Mouse (Mus musculus): ENCODE measurements around the gene Clic5.

The Clic5 gene

DNA sequence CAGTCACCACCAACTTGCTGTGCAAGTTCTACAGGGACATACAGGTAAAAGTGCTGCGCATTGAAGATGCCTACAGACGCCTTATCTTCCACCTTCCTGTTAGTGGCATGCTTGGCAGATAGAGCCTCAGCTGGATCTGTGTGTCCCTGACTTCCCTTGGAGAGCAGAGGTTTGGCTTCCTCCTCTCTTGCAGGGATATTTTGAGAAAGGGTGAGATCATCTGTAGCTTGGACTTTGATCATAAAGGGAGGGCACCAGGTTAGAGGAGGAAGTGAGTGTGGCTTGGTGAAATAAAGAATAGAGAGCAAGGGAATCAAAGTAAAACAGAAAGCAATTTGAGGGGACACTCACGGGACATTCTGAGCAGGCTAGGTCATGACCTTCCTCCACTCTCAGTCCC is 4.6 kb downstream of the Clic5 start:
- no peak for DNase-seq (ENCODE audit: low spot score in 2 of 2)

DNA sequence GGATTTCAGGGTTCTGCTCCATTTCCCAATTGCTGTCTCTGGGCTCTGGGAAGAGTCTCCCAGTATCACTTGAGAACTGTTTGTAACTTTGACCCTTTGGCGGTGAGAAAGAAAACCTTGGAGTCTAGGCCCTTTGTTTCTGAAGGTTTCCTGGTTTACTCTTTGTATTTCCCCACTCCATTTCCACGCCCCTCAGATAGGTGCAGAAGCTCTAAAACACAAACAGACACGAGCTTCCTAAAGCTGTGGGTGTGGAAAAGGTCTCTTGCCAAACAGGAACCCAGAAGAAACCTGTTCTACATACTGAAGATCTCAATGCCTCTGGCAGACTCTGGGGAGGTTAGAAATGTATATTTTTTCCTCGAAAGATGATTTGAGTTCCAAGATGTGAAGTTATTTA is 10.8 kb downstream of the Clic5 start:
- no peak for DNase-seq (ENCODE audit: low spot score in 2 of 2)

DNA sequence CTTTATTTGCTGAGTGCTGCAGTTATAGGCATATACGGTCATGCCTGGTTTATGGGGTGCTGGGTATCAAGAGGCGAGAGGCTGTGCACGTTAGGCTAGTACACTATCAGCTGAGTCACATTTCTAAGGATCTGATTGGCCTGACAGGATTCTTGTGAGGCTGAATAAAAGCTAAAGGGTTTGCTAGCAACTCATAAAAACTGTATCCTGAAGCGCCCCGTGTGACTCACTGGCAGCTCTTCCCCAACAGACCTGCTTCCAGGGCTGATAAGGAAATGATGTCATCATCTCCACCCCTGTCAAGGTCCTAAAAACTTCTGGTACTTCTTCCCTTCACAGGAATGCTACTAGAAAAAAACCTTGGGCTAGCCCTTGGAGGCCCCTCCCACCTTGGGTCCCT is 14.6 kb downstream of the Clic5 start:
- no peak for DNase-seq (ENCODE audit: low spot score in 2 of 2)

GRCm38 (mm10) chr17:44204787-44205186 is 16.4 kb downstream of the Clic5 start:
- no peak for DNase-seq (ENCODE audit: low spot score in 2 of 2)

DNA sequence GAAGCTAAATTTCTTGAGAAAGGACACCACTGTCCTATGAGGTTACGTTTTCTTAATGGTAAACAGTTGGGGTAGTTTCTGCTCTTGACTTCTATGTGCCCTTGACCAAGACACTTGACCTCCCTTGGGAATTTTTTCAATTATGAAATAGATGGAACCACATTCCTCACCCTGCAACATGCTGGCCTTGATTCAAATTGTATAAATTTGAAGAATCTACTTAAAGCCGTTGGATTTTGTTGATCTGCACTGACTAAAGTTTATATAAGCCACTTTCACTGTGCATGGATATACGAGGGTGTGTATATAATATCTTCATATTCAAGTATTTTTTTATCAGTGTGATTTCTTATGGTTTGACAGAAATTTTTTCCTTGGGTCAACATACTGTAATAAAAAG is 17.2 kb downstream of the Clic5 start:
- DNase-seq (ENCODE audit: low spot score in 2 of 2): no peak

DNA sequence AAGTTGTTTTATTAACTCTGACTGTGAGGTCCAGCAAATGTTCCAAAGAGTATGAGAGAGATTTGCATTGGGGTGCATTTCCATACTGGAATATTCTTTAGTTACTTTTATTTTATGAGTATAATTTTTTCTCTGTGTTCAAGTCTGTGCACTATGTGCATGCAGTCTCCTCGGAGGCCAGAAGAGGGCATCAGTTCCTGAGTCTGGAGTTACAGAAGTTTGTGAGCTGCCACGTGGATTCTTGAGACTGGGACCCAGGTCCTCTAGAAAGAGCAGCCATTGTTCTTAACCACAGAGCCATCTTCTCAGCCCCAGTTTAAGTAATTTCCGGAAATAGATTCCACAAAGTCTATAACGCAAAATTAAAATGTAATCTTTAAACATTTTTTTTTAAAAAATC is 20.5 kb downstream of the Clic5 start:
- DNase-seq (ENCODE audit: low spot score in 2 of 2): no peak

GRCm38 (mm10) chr17:44212960-44213619 is 24.7 kb downstream of the Clic5 start:
- no peak for DNase-seq (ENCODE audit: low spot score in 2 of 2)

DNA sequence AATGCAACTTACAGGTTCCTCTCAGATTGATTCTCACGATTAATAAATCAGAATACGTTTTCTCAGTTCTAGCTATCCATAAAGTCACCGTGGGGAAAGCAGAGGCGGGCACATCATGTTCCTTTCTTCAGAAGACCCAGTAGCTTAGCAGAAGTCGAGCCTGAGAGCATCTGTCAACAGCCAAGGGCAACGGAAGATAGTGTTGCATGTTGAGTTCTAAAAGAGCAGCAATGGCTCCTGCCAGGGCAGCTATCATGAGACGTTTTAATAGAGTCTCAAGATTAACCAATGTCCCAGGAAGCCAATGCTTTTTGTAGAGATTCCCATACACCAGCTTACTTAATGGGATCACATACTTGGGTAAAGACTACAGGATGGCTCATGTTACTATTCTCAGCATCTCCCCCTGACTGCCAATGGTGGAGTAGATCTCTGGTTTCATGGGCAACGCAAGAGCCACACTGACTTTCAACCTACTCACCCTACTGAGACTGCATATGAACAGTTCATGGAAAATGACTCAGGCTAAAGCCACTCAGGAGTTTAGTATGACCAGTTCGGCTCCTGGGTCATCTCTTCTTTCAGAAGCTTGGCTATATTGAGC is 26.9 kb downstream of the Clic5 start:
- DNase-seq (ENCODE audit: low spot score in 2 of 2): no peak

DNA sequence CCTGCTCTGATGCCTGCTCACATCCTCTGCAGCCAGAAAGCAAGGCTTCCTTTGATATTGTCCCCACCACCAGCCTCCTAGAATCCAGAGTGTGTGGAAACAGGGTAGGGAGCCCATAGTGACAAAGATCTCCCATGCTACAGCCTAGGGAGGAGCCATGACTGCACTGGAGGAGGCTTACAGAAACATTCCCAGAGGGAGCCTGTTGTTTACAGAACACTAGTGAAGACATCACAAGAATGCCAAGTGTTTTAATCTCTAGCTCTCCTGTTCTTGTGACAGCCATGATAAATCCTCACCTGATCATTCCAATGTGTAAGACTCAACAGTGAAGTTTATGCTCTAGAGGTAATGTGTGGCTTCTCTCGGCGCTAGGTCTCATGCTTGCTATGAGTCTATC is 28.8 kb downstream of the Clic5 start:
- no peak for DNase-seq (ENCODE audit: low spot score in 2 of 2)

DNA sequence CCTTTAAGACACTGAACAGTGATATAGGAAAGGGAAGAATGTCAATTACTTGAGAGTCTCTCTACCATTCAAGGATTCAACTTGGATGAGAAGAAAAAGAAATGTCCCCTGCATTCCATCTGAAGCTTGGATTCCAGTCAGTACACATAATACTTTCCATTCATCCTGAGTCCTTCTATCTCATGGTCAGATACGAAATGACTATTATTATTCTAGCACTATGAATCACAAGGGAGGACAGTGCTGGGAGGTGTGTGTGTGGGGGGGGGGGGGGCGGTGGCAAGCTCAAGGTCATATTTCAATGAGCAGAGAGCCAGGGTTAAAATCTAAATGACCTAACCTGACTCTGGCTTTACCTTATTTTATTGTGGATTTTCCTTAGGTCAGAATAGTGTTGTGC is 31.6 kb downstream of the Clic5 start:
- DNase-seq (ENCODE audit: low spot score in 2 of 2): no peak

- DNase-seq (ENCODE audit: low spot score in 2 of 2): no peak
Measured at GRCm38 (mm10) chr17:44228428-44228827, 40.0 kb downstream of the Clic5 start.

GRCm38 (mm10) chr17:44230083-44230482 is 41.7 kb downstream of the Clic5 start:
- DNase-seq (ENCODE audit: low spot score in 2 of 2): no peak

GRCm38 (mm10) chr17:44239030-44239721 is 50.8 kb downstream of the Clic5 start:
- no peak for DNase-seq (ENCODE audit: low spot score in 2 of 2)

DNA sequence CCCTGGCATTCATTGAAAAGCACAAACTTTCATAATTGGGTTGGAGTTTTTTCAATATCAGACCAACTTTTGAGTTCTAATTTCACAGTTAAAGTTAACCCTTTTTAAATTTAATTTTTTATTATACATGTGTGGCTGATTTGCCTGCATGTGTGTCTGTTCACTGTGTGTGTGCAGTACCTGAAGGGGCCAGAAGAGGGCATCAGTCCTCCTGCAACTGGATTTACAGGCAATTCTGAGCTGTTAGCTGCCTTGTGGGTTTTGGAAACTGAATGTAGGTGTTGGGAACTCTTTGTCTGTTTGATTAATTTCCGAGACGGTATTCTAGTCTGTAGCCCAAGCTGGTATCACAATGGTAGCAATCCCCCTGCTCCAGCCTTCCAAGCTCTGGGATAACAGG is 52.4 kb downstream of the Clic5 start:
- no peak for DNase-seq (ENCODE audit: low spot score in 2 of 2)

DNA sequence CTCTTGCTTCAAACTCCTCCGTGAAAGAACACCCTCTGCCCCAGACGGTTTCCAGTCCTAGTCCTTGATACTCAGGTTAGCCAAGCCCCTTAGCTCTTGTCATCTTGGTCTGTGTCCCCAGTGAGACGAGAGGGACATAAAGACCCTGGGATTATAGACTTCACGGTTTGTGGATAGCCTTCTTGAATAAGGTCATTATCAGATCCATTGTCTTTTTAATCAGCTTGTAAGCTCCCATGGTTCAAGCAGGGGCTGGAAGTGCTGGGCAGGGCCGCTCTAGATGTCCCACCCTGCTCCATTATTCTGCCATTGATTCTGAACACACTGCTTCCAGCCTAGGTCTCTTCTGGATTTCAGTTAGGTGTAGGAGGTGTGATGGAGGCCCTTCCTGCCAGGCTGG is 55.7 kb downstream of the Clic5 start:
- no peak for DNase-seq (ENCODE audit: low spot score in 2 of 2)

- DNase-seq (ENCODE audit: low spot score in 2 of 2): no peak
Measured at GRCm38 (mm10) chr17:44244625-44245024, 56.2 kb downstream of the Clic5 start.

GRCm38 (mm10) chr17:44246153-44246700 is 57.8 kb downstream of the Clic5 start:
- no peak for DNase-seq (ENCODE audit: low spot score in 2 of 2)

DNA sequence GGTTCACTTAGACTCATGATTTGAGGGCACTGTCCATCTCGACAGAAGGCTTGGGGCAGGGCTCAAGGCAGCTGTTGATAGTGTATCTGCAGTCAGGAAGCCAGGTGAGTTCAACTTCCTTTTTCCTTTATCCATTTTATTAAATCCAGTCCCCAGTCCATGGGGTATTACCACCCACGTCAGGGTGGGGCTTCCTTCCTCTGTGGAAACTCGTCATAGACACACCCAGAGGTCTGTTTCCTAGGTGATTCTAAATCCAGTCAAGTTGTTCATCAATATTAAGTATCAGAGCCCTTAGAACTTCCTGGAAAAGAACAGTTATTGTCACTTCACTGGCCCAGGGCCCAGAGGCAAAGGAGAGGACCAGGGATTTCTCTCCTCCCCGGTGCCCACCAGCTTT is 61.2 kb downstream of the Clic5 start:
- no peak for DNase-seq (ENCODE audit: low spot score in 2 of 2)

DNA sequence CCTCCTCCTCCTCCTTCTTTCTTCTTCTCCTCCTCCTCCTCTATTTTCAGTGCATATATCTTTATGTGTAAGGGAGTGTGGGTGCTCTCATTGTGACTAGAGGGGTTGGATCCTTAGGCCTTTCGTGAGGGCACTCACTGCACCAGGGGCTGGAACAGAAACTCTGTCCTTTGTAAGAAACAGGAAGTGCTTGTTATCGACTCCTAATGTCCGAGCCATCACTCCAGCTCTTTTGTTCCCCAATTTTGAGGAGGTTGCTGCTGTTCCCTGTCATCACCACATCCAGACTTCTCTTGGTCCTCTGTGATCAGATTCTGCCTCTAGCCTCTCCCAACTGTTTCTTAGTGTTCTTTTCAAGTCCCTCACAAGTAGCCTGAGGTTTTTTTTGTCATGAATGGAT is 64.3 kb downstream of the Clic5 start:
- no peak for DNase-seq (ENCODE audit: low spot score in 2 of 2)

DNA sequence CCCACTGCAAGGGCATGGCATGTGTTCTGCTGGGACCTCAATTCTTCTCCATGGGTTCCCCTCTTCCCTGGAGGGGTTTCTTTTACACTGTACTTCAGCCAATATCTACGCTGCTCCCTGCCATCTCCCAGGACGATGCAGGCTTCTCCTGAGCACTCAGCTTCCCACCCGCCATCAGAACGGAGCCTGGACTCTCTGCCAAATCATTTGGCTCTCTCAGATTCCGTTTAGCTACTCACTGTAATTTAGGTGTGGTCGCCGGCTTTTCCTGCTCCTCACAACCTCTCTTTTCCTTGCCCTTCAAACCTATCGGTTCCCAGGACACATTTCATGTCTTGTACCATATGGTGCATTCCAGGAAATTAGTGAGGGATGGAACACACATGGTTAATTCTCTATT is 66.3 kb downstream of the Clic5 start:
- DNase-seq (ENCODE audit: low spot score in 2 of 2): no peak

DNA sequence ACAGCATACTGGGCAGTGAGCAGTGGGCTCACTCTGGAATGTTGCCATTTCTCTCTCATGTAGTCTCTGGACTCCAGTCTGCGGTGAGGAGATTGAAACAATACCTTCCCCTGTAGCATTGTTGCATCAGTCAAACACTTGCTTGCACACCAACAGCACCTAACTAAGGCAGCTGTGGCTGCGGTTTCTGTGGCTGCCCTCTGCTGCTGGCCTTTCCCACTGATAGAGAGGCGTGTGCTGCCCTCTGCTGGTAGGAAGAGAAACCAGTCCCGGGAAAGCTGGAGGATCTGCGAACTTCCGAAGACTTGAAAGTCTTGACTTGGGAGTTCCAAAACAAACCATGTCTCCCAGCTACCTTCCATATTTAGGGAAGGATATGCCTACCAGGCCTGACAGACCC is 68.2 kb downstream of the Clic5 start:
- peak; percentile 68 to 75 for DNase-seq (ENCODE audit: low spot score in 2 of 2)

DNA sequence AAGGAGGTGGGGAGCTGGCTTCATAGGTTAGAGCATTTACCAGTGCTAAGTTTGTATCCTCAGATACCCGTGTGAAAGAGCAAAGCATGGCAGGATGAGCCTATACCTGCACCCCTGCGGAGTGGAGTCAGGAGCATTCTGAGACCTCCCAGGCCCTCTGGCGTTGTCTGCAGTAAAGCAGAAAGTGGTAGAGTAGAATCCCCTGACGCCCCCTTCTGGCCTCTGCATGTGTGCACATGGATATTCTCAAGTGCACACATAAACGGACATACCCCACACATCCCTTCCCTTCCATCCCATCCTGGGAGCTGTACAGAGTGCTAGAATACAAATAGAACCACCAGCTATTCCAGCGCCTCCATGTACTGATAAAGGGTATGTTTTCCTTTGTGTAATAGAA is 70.9 kb downstream of the Clic5 start:
- no peak for DNase-seq (ENCODE audit: low spot score in 2 of 2)

DNA sequence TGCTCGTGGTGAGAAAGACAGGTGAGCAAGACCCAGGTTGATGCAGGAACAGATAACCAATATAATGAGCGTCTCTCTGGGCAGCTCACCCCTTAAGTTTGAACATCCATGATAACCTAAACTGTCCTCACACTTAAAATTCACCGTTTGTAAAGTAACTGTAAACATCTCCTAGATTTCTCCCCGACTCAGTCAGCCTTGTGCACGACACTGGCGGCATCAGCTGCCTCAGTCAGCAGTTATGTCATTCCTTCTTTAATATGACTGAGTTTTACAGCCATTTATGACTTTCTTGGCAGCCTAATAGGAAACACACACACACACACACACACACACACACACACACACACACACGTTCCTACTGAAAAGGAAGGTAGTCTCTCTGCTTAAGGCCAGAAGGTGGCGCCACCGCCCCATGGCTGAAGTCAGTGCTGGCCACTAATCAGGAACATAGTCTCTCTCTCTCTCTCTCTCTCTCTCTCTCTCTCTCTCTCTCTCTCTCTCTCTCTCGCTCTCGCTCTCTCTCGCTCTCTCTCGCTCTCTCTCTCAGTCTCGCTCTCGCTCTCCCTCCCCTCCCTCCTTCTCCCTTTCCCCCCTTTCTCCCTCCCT is 73.3 kb downstream of the Clic5 start:
- peak; percentile 20 to 63 for DNase-seq (ENCODE audit: low spot score in 2 of 2)
